Mouse (Mus musculus): ENCODE data around the gene Nav1.

GRCm38 (mm10) chr1:135460521-135460920 is 146.6 kb downstream of the Nav1 start:
- no peak for TF ChIP-seq POLR2A (IDR thresholded peaks at IDR 0.05; ENCODE audit: insufficient read length, low read depth)
- no peak for TF ChIP-seq CEBPB (IDR thresholded peaks at IDR 0.05; ENCODE audit: insufficient read depth, poor library complexity, severe bottlenecking)
- no peak for TF ChIP-seq REST (IDR thresholded peaks at IDR 0.05; ENCODE audit: insufficient read depth, insufficient read length)
- TF ChIP-seq MAX (IDR thresholded peaks at IDR 0.05; ENCODE audit: low read depth): no peak
- no peak for TF ChIP-seq MYOD1 (IDR thresholded peaks at IDR 0.05; ENCODE audit: control insufficient read depth in 1 of 3, insufficient read length in 2 of 3, low read depth in 2 of 3)
